Mouse (Mus musculus) liver, embryonic 14.5 days (tissue): Measurements from ENCODE around the gene Trnp1. TPM values are rescaled to one million over a fixed set of nuclear protein-coding genes. Genes with fewer than 3 reads are reported as not detected.

Experiments used
- ATAC-seq: fragments of 200-750 bp; cut with Nextera tagmentation; 2 replicates; pipeline ENCODE4 v1.8.0; 2017; ENCODE audit warnings: moderate number of reproducible peaks, mild to moderate bottlenecking, moderate library complexity; ENCODE audit not compliant: insufficient read depth
- DNase-seq, 3 experiments: peaks; one replicate each; pipeline ENCODE4 v3.0.0-alpha.2; 2012 to 2013; ENCODE audit warnings: low read depth in 3 of 3, low spot score in 3 of 3
- H3K27ac ChIP-seq: fragments of 300-500 bp; sonication (generic); 2 replicates; pipeline ENCODE4 v1.5.1; 2014; ENCODE audit warnings: moderate library complexity, mild to moderate bottlenecking, control low read depth, inconsistent platforms
- H3K27me3 ChIP-seq: fragments of 300-500 bp; sonication (generic); 2 replicates; pipeline ENCODE4 v1.6.1; 2014; ENCODE audit warnings: mild to moderate bottlenecking, low read length, moderate library complexity; ENCODE audit not compliant: control insufficient read depth, insufficient read depth
- H3K36me3 ChIP-seq: fragments of 300-500 bp; sonication (generic); replicated peaks from 2 replicates; pipeline ENCODE4 v1.6.1; 2014; ENCODE audit warnings: low read depth; ENCODE audit not compliant: control insufficient read depth, insufficient read depth
- H3K4me1 ChIP-seq, 2 experiments: fragments of 200-500 bp in 1 of 2; fragments of 300-500 bp in 1 of 2; sonication (generic) in 1 of 2; replicated peaks; 2 replicates each; pipeline ENCODE4 v1.6.1; 2012 to 2014; ENCODE audit warnings: antibody characterized with exemption in 1 of 2, inconsistent platforms in 1 of 2, low read length in 1 of 2; ENCODE audit not compliant: control insufficient read depth in 2 of 2, insufficient read depth in 2 of 2
- H3K4me2 ChIP-seq: fragments of 300-500 bp; sonication (generic); 2 replicates; pipeline ENCODE4 v1.6.1; 2014; ENCODE audit warnings: low read depth, mild to moderate bottlenecking, control low read depth, moderate library complexity
- H3K4me3 ChIP-seq, 2 experiments: fragments of 200-500 bp in 1 of 2; fragments of 300-500 bp in 1 of 2; sonication (generic) in 1 of 2; 2 replicates each; pipeline ENCODE4 v1.5.1; 2012 to 2014; ENCODE audit warnings: low read depth in 2 of 2, low read length in 2 of 2, mild to moderate bottlenecking in 2 of 2, control low read depth in 1 of 2, inconsistent platforms in 1 of 2, moderate library complexity in 1 of 2; ENCODE audit not compliant: insufficient read depth in 1 of 2
- H3K9ac ChIP-seq: fragments of 300-500 bp; sonication (generic); replicated peaks from 2 replicates; pipeline ENCODE4 v1.6.1; 2014; ENCODE audit warnings: mild to moderate bottlenecking, control low read depth, moderate library complexity
- H3K9me3 ChIP-seq: fragments of 300-500 bp; sonication (generic); 2 replicates; pipeline ENCODE4 v1.6.1; 2016; ENCODE audit warnings: low read length, mixed read lengths; ENCODE audit not compliant: control insufficient read depth
- CTCF ChIP-seq: IDR thresholded peaks from 2 replicates; pipeline ENCODE4 v1.5.1; 2016; ENCODE audit warnings: antibody characterized with exemption, low read depth, control low read depth
- EP300 ChIP-seq: IDR thresholded peaks from 2 replicates; pipeline ENCODE4 v1.6.1; 2016; ENCODE audit warnings: antibody characterized with exemption, low read depth
- WGBS: fragments of 180-500 bp; shearing (Covaris S2); extraction: QIAGEN DNeasy Blood & Tissue Kit; methylation state at CpG from one replicate; pipeline ENCODE4 v1.1.7; 2014; ENCODE audit not compliant: insufficient replicate concordance; 5-methylcytosine and 5-hydroxymethylcytosine counted together
- polyA plus RNA-seq, 2 experiments: library from polyadenylated mRNA; depleted of rRNA in 1 of 2; stranded (reverse) in 1 of 2; unstranded in 1 of 2; fragments of >200 nt; fragmentation: Nextera tagmentation in 1 of 2; extraction: Ambion mirVana in 1 of 2; gene quantifications; 2 replicates each; pipeline versions ENCODE4 v1.2.1 to v1.2.3; 2012 to 2014

The Trnp1 gene
- polyA plus RNA-seq, 2 experiments: 0.04 TPM; not detected in 1

DNA sequence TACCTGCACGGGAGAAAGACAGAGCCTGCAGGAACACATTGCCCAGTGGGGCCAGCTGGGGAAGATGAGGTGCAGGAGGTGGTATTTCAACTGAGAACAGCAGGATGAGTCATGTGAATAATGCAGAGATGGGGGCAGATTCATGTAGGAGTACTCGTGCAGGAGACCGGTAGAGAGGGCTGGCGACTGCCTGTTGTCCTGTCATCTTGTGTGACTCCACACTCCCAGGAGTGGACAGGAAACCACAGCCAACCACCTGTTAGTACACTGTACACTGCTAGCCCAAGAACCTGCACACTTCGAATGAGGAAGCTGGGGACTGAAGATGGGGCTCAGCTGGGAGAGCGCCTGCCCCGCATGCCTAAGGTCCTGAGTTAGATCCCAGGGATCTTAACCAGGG is 3.2 kb upstream of the Trnp1 start:
- H3K36me3 ChIP-seq: no peaks in the 10 kb centered on the region
- no peak overlapping the region for H3K4me2 ChIP-seq
- no peaks in the 10 kb centered on the region for H3K4me1 ChIP-seq
- H3K27me3 ChIP-seq: peaks cover 61% of the 10 kb centered on the region
- no peak overlapping the region for H3K4me3 ChIP-seq
- no peak overlapping the region for H3K9ac ChIP-seq
- ATAC-seq: no peak
- no peak for DNase-seq
- no peak overlapping the region for H3K27ac ChIP-seq
- no peak for TF ChIP-seq CTCF
- no peak for TF ChIP-seq EP300
- H3K9me3 ChIP-seq: no peaks in the 10 kb centered on the region
- WGBS: 20% methylated on average over 7 of the region's 7 CpGs

DNA sequence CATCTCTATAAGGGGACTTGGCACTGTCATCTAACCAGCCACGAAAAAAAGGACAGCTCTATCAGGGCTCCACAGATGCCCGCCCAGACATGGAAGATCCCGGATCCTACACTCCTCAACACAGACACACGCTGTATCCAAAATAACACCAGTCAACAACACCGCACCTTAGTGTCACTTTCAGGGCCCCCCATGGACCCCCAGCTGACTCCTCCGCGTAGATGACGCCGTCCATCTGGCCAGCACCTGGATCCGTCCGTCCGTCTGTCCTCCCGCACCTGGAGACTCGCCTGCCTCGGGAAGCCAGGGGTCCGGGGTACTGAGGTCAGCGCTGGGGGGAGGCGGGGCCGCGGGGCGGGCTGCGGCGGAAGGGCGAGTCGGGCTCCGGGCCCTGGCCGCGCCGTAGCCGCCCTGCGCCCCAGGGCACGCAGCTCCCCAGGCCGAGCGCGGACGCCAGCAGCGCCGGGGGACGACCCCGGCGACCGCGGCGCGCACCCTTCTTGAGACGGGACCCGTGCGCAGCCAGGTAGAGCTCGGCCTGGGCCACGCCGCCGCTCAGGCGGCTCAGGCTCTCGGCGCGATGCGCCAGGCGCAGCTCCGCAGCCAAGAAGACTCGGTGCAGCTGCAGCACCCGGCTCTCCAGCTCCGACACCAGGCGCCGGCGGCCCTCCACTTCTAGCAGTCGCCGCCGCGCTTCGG is 740 bp downstream of the Trnp1 start:
- TF ChIP-seq EP300 (no peak), CTCF (no peak)
- DNase-seq: no peak

GRCm38 (mm10) chr4:133496738-133497445 is 1.5 kb downstream of the Trnp1 start:
- Histone ChIP-seq H3K4me2 (no peak overlapping the region), H3K4me1 (peaks cover 0 to 5% of the 10 kb centered on the region in 2 experiments; a peak in 1 of 4 replicates), H3K4me3 (no peak overlapping the region), H3K27me3 (peaks cover 71% of the 10 kb centered on the region), H3K27ac (no peak overlapping the region), H3K36me3 (no peaks in the 10 kb centered on the region), H3K9ac (no peak overlapping the region), H3K9me3 (no peaks in the 10 kb centered on the region)
- DNase-seq: no peak
- no peak for ATAC-seq
- TF ChIP-seq CTCF (no peak), EP300 (no peak)
- WGBS: 22% methylated on average over 6 of the region's 6 CpGs

More for the DNA sequence above, 740 bp downstream of the Trnp1 start:
- Histone ChIP-seq H3K9me3 (no peaks in the 10 kb centered on the region), H3K27me3 (peaks cover 72% of the 10 kb centered on the region), H3K4me1 (peaks cover 0 to 5% of the 10 kb centered on the region in 2 experiments; a peak in 1 of 4 replicates), H3K4me2 (peak overlapping the region; percentile 47), H3K9ac (no peak overlapping the region), H3K4me3 (peak overlapping the region in 1 of 2 experiments; percentile 30; a peak in 2 of 4 replicates), H3K27ac (no peak overlapping the region), H3K36me3 (no peaks in the 10 kb centered on the region)
- no peak for ATAC-seq
- WGBS: 1% methylated on average over 69 of the region's 70 CpGs

GRCm38 (mm10) chr4:133495711-133496110 is 2.6 kb downstream of the Trnp1 start:
- H3K4me2 ChIP-seq: no peak overlapping the region
- no peak for ATAC-seq
- H3K36me3 ChIP-seq: no peaks in the 10 kb centered on the region
- TF ChIP-seq EP300 (no peak), CTCF (no peak)
- no peak overlapping the region for H3K27ac ChIP-seq
- no peak overlapping the region for H3K4me3 ChIP-seq
- peaks cover 65% of the 10 kb centered on the region for H3K27me3 ChIP-seq
- no peak for DNase-seq
- H3K9ac ChIP-seq: no peak overlapping the region
- 35% methylated on average over 7 of the region's 7 CpGs for WGBS
- H3K9me3 ChIP-seq: no peaks in the 10 kb centered on the region
- peaks cover 0 to 11% of the 10 kb centered on the region in 2 experiments; a peak in 2 of 4 replicates for H3K4me1 ChIP-seq

- H3K4me1 ChIP-seq: peaks cover 0 to 11% of the 10 kb centered on the region in 2 experiments; a peak in 2 of 4 replicates
- H3K27me3 ChIP-seq: peaks cover 59% of the 10 kb centered on the region
- ATAC-seq: no peak
- no peak overlapping the region for H3K4me3 ChIP-seq
- 55% methylated on average over 4 of the region's 4 CpGs for WGBS
- H3K9me3 ChIP-seq: no peaks in the 10 kb centered on the region
- H3K36me3 ChIP-seq: no peaks in the 10 kb centered on the region
- no peak overlapping the region for H3K4me2 ChIP-seq
- DNase-seq: no peak
- no peak for TF ChIP-seq CTCF
- no peak for TF ChIP-seq EP300
- H3K9ac ChIP-seq: no peak overlapping the region
- H3K27ac ChIP-seq: no peak overlapping the region
Observed at GRCm38 (mm10) chr4:133494867-133495266, 3.5 kb downstream of the Trnp1 start.
